In genomic region chr1:72497609-72498008, GRCm38 (mm10) we compare ENCODE assay signal across 24 mouse cellular contexts. TPM values are rescaled to one million over a fixed set of nuclear protein-coding genes. Genes with fewer than 3 reads are reported as not detected.
DNase-seq lines count a peak whose midpoint lies in the region; TF ChIP-seq lines count a peak whose summit lies in the region.
"Had no signal": no experiment of that assay in that cellular context is flagged by ENCODE, and none has a peak within 500 bp of the region (broad histone marks: within the 10 kb centered on the region; RNA-seq: fewer than 3 reads in every experiment).

No protein-coding gene starts in this region.

- TF ChIP-seq POLR2A in lung, adult 2 months (IDR thresholded peaks at IDR 0.05; ENCODE audit: borderline replicate concordance, extremely low read depth, low read depth, low read length), result no peak

- no peak overlapping the region for H3K4me3 ChIP-seq in lung, adult 2 months (replicated peaks; ENCODE audit: extremely low read depth, low read depth, low read length)
- H3K4me3 ChIP-seq: embryonic facial prominence, embryonic 12.5 days; forebrain, embryonic 13.5 days; heart, embryonic 12.5 days; kidney, embryonic 15.5 days; myocyte had no signal

- no peak for TF ChIP-seq CTCF in lung, adult 2 months (IDR thresholded peaks at IDR 0.05; ENCODE audit: insufficient read depth, low read length)

- 62% methylated on average over 5 of the region's 5 CpGs for WGBS in lung, adult 2 months

- H3K4me1 ChIP-seq in lung, adult 2 months (ENCODE audit: control insufficient read depth, insufficient read depth, low read length), result no peaks in the 10 kb centered on the region
- H3K4me1 ChIP-seq: embryonic facial prominence, embryonic 12.5 days; forebrain, embryonic 13.5 days; heart, embryonic 12.5 days; kidney, embryonic 15.5 days had no signal

- DNase-seq in adrenal gland, postnatal 10 days, result peak; percentile 15
- no peak for DNase-seq in adrenal gland, adult (ENCODE audit: inconsistent age in 2 of 2, low spot score in 1 of 2)
- peak; percentile 34 for DNase-seq in adipocyte (ENCODE audit: low spot score)
- peak; percentile 23 for DNase-seq in lung, adult 2 months
- peak; percentile 31 to 46 for DNase-seq in lung, postnatal 4 days
- DNase-seq in neural tube, embryonic 10.5 days (ENCODE audit: extremely low spot score, low spot score), result no peak
- no peak for DNase-seq in layer of hippocampus, postnatal 10 days (ENCODE audit: low spot score in 2 of 2)
- DNase-seq: cerebellum, adult 18-20 months; cerebellum, postnatal 25 days; heart, postnatal 14 days; kidney, adult 11 months; kidney, postnatal 4 days; layer of hippocampus, adult 9-11 months; lung, embryonic 14.5 days; midbrain, embryonic 14.5 days had no signal

RNA-seq across cellular contexts. Expression of gene March4, which starts 39.1 kb away (rescaled TPM):
- total RNA-seq in adrenal gland, postnatal 10 days (2021), result 1 to 10 TPM; 1.3 to 2.5 TPM
- polyA plus RNA-seq in lung, adult 2 months (2012; rRNA removed), result 1.1 and 1.4 TPM in 2 replicates
- 10 to 100 TPM; 36.0 to 43.5 TPM for total RNA-seq in layer of hippocampus, postnatal 10 days (2021)
- total RNA-seq: megakaryocyte-erythroid progenitor cell, adult 5-6 weeks had no signal
- polyA plus RNA-seq: CD4-positive, CD25-positive, alpha-beta regulatory T cell, adult 4 months; heart, embryonic 12.5 days; limb, embryonic 11.5 days; liver, embryonic 11.5 days; lung, embryonic 14.5 days had no signal

Comparison
In these comparisons a context has a peak if more than half of its experiments do, and no peak if none do; other contexts are left out.
1. DNase-seq: peak in adrenal gland, postnatal 10 days (single experiment), adipocyte (single experiment), lung, adult 2 months (single experiment) and lung, postnatal 4 days (2 of 2); none in adrenal gland, adult (0 of 2), neural tube, embryonic 10.5 days (single experiment) and layer of hippocampus, postnatal 10 days (0 of 2).
2. RNA of gene March4, which starts 39.1 kb away (total RNA-seq): 36.0 to 43.5 TPM in layer of hippocampus, postnatal 10 days; 1.3 to 2.5 TPM in adrenal gland, postnatal 10 days; every median in the first group is over 10 times any median in the second.